Mouse (Mus musculus) MEL (cell line): Measurements from ENCODE around the gene Gmds. TPM values are rescaled to one million over a fixed set of nuclear protein-coding genes. Genes with fewer than 3 reads are reported as not detected.

Experiments
- DNase-seq: peaks from one replicate; pipeline ENCODE4 v3.0.0; 2011; ENCODE audit warnings: low read depth, low spot score
- H3K27ac ChIP-seq: 2 replicates; pipeline ENCODE4 v1.5.1; 2012; ENCODE audit warnings: low read depth, mild to moderate bottlenecking, control low read depth, low read length, moderate library complexity; ENCODE audit not compliant: control insufficient read depth
- H3K27me3 ChIP-seq, 2 experiments: fragments of 150-350 bp in 1 of 2; sonication (generic) in 1 of 2; 2 replicates each; pipeline ENCODE4 v1.6.1; 2012; ENCODE audit warnings: low read length in 2 of 2, mild to moderate bottlenecking in 2 of 2, improper control_type of control experiment in 1 of 2, moderate library complexity in 1 of 2; ENCODE audit not compliant: insufficient read depth in 2 of 2, control insufficient read depth in 1 of 2
- H3K36me3 ChIP-seq, 2 experiments: 2 replicates each; pipeline ENCODE4 v1.6.1; 2012 to 2014; ENCODE audit warnings: low read length in 2 of 2, improper control_type of control experiment in 1 of 2, inconsistent platforms in 1 of 2, mild to moderate bottlenecking in 1 of 2; ENCODE audit not compliant: insufficient read depth in 2 of 2, control insufficient read depth in 1 of 2
- H3K4me1 ChIP-seq, 2 experiments: fragments of 150-350 bp in 1 of 2; sonication (generic) in 1 of 2; 2 replicates each; pipeline ENCODE4 v1.6.1; 2012; ENCODE audit warnings: low read length in 2 of 2, improper control_type of control experiment in 1 of 2, mild to moderate bottlenecking in 1 of 2; ENCODE audit not compliant: insufficient read depth in 2 of 2, control insufficient read depth in 1 of 2
- H3K4me3 ChIP-seq, 2 experiments: fragments of 150-350 bp in 1 of 2; sonication (generic) in 1 of 2; 2 replicates each; pipeline ENCODE4 v1.5.1; 2012; ENCODE audit warnings: low read depth in 2 of 2, low read length in 2 of 2, mild to moderate bottlenecking in 2 of 2, moderate library complexity in 2 of 2, control low read depth in 1 of 2, improper control_type of control experiment in 1 of 2; ENCODE audit not compliant: control insufficient read depth in 1 of 2, insufficient read depth in 1 of 2
- H3K79me2 ChIP-seq: 2 replicates; pipeline ENCODE4 v1.6.1; 2012; ENCODE audit warnings: mild to moderate bottlenecking, low read length, moderate library complexity; ENCODE audit not compliant: control insufficient read depth, poor library complexity, insufficient read depth
- H3K9ac ChIP-seq: 2 replicates; pipeline ENCODE4 v1.6.1; 2012; ENCODE audit warnings: low read depth, mild to moderate bottlenecking, control low read depth, low read length, moderate library complexity; ENCODE audit not compliant: control insufficient read depth, poor library complexity, severe bottlenecking
- H3K9me3 ChIP-seq: fragments of 150-350 bp; sonication (generic); replicated peaks from 2 replicates; pipeline ENCODE4 v1.6.1; 2012; ENCODE audit warnings: mild to moderate bottlenecking, low read length, improper control_type of control experiment, moderate library complexity; ENCODE audit not compliant: insufficient read depth
- BHLHE40 ChIP-seq: IDR thresholded peaks from 2 replicates; pipeline ENCODE4 v1.6.1; 2012; ENCODE audit warnings: low read depth, mild to moderate bottlenecking, inconsistent platforms, low read length, improper control_type of control experiment, borderline replicate concordance
- CHD1 ChIP-seq: IDR thresholded peaks from 2 replicates; pipeline ENCODE4 v1.6.1; 2012; ENCODE audit warnings: low read depth, mild to moderate bottlenecking, inconsistent platforms, low read length, improper control_type of control experiment
- CHD2 ChIP-seq: IDR thresholded peaks from 2 replicates; pipeline ENCODE4 v1.6.1; 2011; ENCODE audit warnings: low read length, improper control_type of control experiment
- CTCF ChIP-seq, 3 experiments: IDR thresholded peaks in 2 of 3; conservative IDR thresholded peaks in 1 of 3; 2 replicates each; pipeline ENCODE4 v1.5.1; 2011 to 2012; ENCODE audit warnings: low read length in 3 of 3, low read depth in 2 of 3, mild to moderate bottlenecking in 2 of 3, improper control_type of control experiment in 1 of 3, inconsistent platforms in 1 of 3, mixed read lengths in 1 of 3, moderate library complexity in 1 of 3; ENCODE audit not compliant: control insufficient read depth in 1 of 3, insufficient read depth in 1 of 3, poor library complexity in 1 of 3, severe bottlenecking in 1 of 3
- E2F4 ChIP-seq: IDR thresholded peaks from 2 replicates; pipeline ENCODE4 v1.6.1; 2011; ENCODE audit warnings: low read depth, low read length, improper control_type of control experiment, borderline replicate concordance
- ELF1 ChIP-seq: IDR thresholded peaks from 2 replicates; pipeline ENCODE4 v1.6.1; 2014; ENCODE audit warnings: low read depth, mild to moderate bottlenecking, inconsistent platforms, low read length, improper control_type of control experiment, moderate library complexity
- GATA1 ChIP-seq: IDR thresholded peaks from 2 replicates; pipeline ENCODE4 v1.6.1; 2011; ENCODE audit warnings: low read depth, low read length, improper control_type of control experiment
- HCFC1 ChIP-seq: IDR thresholded peaks from 2 replicates; pipeline ENCODE4 v1.6.1; 2012; ENCODE audit warnings: low read depth, mild to moderate bottlenecking, inconsistent platforms, low read length, improper control_type of control experiment, moderate library complexity
- JUND ChIP-seq: IDR thresholded peaks from 2 replicates; pipeline ENCODE4 v1.6.1; 2011; ENCODE audit warnings: low read depth, mild to moderate bottlenecking, improper control_type of control experiment, low read length
- KAT2A ChIP-seq: conservative IDR thresholded peaks from 2 replicates; pipeline ENCODE4 v1.6.1; 2012; ENCODE audit warnings: low read depth, low read length, improper control_type of control experiment, inconsistent platforms
- MAFK ChIP-seq: IDR thresholded peaks from 2 replicates; pipeline ENCODE4 v1.6.1; 2011; ENCODE audit warnings: low read depth, mild to moderate bottlenecking, low read length, improper control_type of control experiment, borderline replicate concordance
- MAX ChIP-seq: IDR thresholded peaks from 2 replicates; pipeline ENCODE4 v1.6.1; 2011; ENCODE audit warnings: low read length, improper control_type of control experiment
- MXI1 ChIP-seq: IDR thresholded peaks from 2 replicates; pipeline ENCODE4 v1.6.1; 2011; ENCODE audit warnings: mild to moderate bottlenecking, low read depth, low read length, improper control_type of control experiment
- MYB ChIP-seq: IDR thresholded peaks from 2 replicates; pipeline ENCODE4 v1.6.1; 2011; ENCODE audit warnings: mild to moderate bottlenecking, low read depth, low read length, improper control_type of control experiment
- MYC ChIP-seq: IDR thresholded peaks from 2 replicates; pipeline ENCODE4 v1.6.1; 2011; ENCODE audit warnings: low read depth, mild to moderate bottlenecking, low read length, improper control_type of control experiment, moderate library complexity
- NELFE ChIP-seq: IDR thresholded peaks from 2 replicates; pipeline ENCODE4 v1.6.1; 2011; ENCODE audit warnings: low read depth, low read length, improper control_type of control experiment
- NRF1 ChIP-seq: IDR thresholded peaks from 2 replicates; pipeline ENCODE4 v1.6.1; 2014; ENCODE audit warnings: low read depth, mild to moderate bottlenecking, inconsistent platforms, low read length, improper control_type of control experiment, moderate library complexity; ENCODE audit not compliant: poor library complexity, insufficient read depth, severe bottlenecking
- POLR2A ChIP-seq, 2 experiments: IDR thresholded peaks; 2 replicates each; pipeline ENCODE4 v1.6.1; 2011 to 2012; ENCODE audit warnings: low read length in 2 of 2, mild to moderate bottlenecking in 2 of 2, control low read depth in 1 of 2, improper control_type of control experiment in 1 of 2, low read depth in 1 of 2, moderate library complexity in 1 of 2; ENCODE audit not compliant: control insufficient read depth in 1 of 2, insufficient read depth in 1 of 2, poor library complexity in 1 of 2
- POLR2AphosphoS2 ChIP-seq: IDR thresholded peaks from 2 replicates; pipeline ENCODE4 v1.6.1; 2011; ENCODE audit warnings: low read length, improper control_type of control experiment
- POLR2AphosphoS5 ChIP-seq: IDR thresholded peaks from 2 replicates; pipeline ENCODE4 v1.6.1; 2012; ENCODE audit warnings: low read depth, borderline replicate concordance, mild to moderate bottlenecking, inconsistent platforms, low read length, moderate library complexity, mixed read lengths
- RAD21 ChIP-seq: IDR thresholded peaks from 2 replicates; pipeline ENCODE4 v1.6.1; 2011; ENCODE audit warnings: mild to moderate bottlenecking, low read depth, low read length, improper control_type of control experiment
- RCOR1 ChIP-seq: IDR thresholded peaks from 2 replicates; pipeline ENCODE4 v1.6.1; 2012; ENCODE audit warnings: low read depth, mild to moderate bottlenecking, inconsistent platforms, low read length, improper control_type of control experiment
- SIN3A ChIP-seq: IDR thresholded peaks from 2 replicates; pipeline ENCODE4 v1.6.1; 2012; ENCODE audit warnings: low read length, improper control_type of control experiment, inconsistent platforms
- SMC3 ChIP-seq: IDR thresholded peaks from 2 replicates; pipeline ENCODE4 v1.6.1; 2011; ENCODE audit warnings: low read depth, low read length, improper control_type of control experiment
- TAL1 ChIP-seq: IDR thresholded peaks from 2 replicates; pipeline ENCODE4 v1.6.1; 2012; ENCODE audit warnings: mild to moderate bottlenecking, inconsistent platforms, low read length, moderate library complexity, mixed read lengths
- TCF12 ChIP-seq: IDR thresholded peaks from 2 replicates; pipeline ENCODE4 v1.6.1; 2014; ENCODE audit warnings: low read depth, mild to moderate bottlenecking, inconsistent platforms, low read length, improper control_type of control experiment, moderate library complexity
- USF1 ChIP-seq: IDR thresholded peaks from 2 replicates; pipeline ENCODE4 v1.6.1; 2014; ENCODE audit warnings: low read depth, mild to moderate bottlenecking, inconsistent platforms, low read length, improper control_type of control experiment, moderate library complexity
- USF2 ChIP-seq, 2 experiments: IDR thresholded peaks; 2 replicates each; pipeline ENCODE4 v1.6.1; 2011 to 2012; ENCODE audit warnings: improper control_type of control experiment in 2 of 2, low read length in 2 of 2, borderline replicate concordance in 1 of 2, inconsistent platforms in 1 of 2, low read depth in 1 of 2, mild to moderate bottlenecking in 1 of 2; ENCODE audit not compliant: insufficient read depth in 1 of 2
- ZKSCAN1 ChIP-seq: IDR thresholded peaks from 2 replicates; pipeline ENCODE4 v1.6.1; 2012; ENCODE audit warnings: low read depth, mild to moderate bottlenecking, inconsistent platforms, low read length, improper control_type of control experiment, moderate library complexity
- ZMIZ1 ChIP-seq: IDR thresholded peaks from 2 replicates; pipeline ENCODE4 v1.6.1; 2012; ENCODE audit warnings: low read depth, mild to moderate bottlenecking, inconsistent platforms, low read length, improper control_type of control experiment, moderate library complexity
- polyA plus RNA-seq, 2 experiments: library from polyadenylated mRNA; stranded (reverse) in 1 of 2; unstranded in 1 of 2; fragments of >175 nt in 1 of 2; fragments of >200 nt in 1 of 2; gene quantifications; 2 replicates each; pipeline versions ENCODE4 v1.2.1 to v1.2.4; 2012; ENCODE audit warnings: low replicate concordance in 2 of 2, low read depth in 1 of 2; ENCODE audit not compliant: insufficient read length in 2 of 2, insufficient read depth in 1 of 2, missing spikeins in 1 of 2
- total RNA-seq: library from RNA; depleted of rRNA; stranded (reverse); fragments of 300-350 nt; gene quantifications from 2 replicates; pipeline ENCODE4 v1.2.3, GENCODE M21; 2012

Gmds gene
- total and polyA plus RNA-seq, 3 experiments = 17.4 to 32.2 TPM; not detected in 1

- no peak for TF ChIP-seq RCOR1
- TF ChIP-seq POLR2A (IDR thresholded peaks at IDR 0.05; ENCODE audit: control insufficient read depth in 1 of 2, insufficient read depth in 1 of 2, low read depth in 1 of 2, low read length in 2 of 2, poor library complexity in 1 of 2) = no peak
- no peak for TF ChIP-seq ZKSCAN1
- no peak for TF ChIP-seq NELFE
- TF ChIP-seq GATA1 = no peak
- TF ChIP-seq CTCF (IDR thresholded peaks at IDR 0.05 in 2 of 3, conservative IDR thresholded peaks at IDR 0.05 in 1 of 3; ENCODE audit: control insufficient read depth in 1 of 3, insufficient read depth in 1 of 3, low read depth in 2 of 3, low read length in 3 of 3, poor library complexity in 1 of 3, severe bottlenecking in 1 of 3) = no peak
- no peak for TF ChIP-seq MAFK
- no peak for TF ChIP-seq KAT2A
- no peak for TF ChIP-seq SIN3A
- TF ChIP-seq BHLHE40 = no peak
- no peak for TF ChIP-seq E2F4
- no peak for TF ChIP-seq JUND
- TF ChIP-seq USF1 = no peak
- no peak for TF ChIP-seq MYB
- TF ChIP-seq POLR2AphosphoS5 = no peak
- TF ChIP-seq POLR2AphosphoS2 = no peak
- TF ChIP-seq TCF12 = no peak
- no peak for TF ChIP-seq ELF1
- Histone ChIP-seq H3K9me3 (no peaks in the 10 kb centered on the region), H3K4me1 (peaks cover 4 to 11% of the 10 kb centered on the region in 2 experiments), H3K36me3 (peaks cover 0 to 18% of the 10 kb centered on the region in 2 experiments; a peak in 2 of 4 replicates), H3K9ac (no peak overlapping the region), H3K4me3 (no peak overlapping the region), H3K27me3 (no peaks in the 10 kb centered on the region), H3K27ac (no peak overlapping the region), H3K79me2 (no peaks in the 10 kb centered on the region)
- no peak for DNase-seq
Observed at GRCm38 (mm10) chr13:32177852-32178453, 160.6 kb downstream of the Gmds start.

DNA sequence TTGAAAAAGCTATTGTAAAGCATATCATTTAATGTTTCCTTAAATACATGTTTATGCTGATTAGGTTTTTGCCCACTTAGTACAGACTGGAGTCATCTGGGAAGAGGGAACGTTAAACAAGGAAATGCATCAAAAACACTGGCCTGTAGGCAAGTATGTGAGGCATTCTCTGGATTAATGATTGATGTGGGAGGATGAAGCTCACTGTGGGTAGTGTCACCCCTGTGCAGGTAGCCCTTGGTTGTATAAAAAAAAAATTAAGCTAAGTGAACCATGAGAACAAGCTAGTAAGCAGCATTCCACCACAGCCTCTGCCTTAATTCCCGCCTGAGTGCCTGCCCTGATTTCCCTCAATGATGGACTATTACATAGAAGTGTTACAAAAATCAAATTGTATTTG is 163.5 kb downstream of the Gmds start:
- Histone ChIP-seq H3K36me3 (peaks cover 0 to 14% of the 10 kb centered on the region in 2 experiments; a peak in 2 of 4 replicates), H3K9ac (no peak overlapping the region), H3K27ac (no peak overlapping the region), H3K79me2 (no peaks in the 10 kb centered on the region)
- no peak for DNase-seq
- no peak for TF ChIP-seq CHD1
- no peak for TF ChIP-seq TAL1
- TF ChIP-seq POLR2AphosphoS5 = no peak
- no peak for TF ChIP-seq MXI1
- TF ChIP-seq POLR2A (IDR thresholded peaks at IDR 0.05; ENCODE audit: control insufficient read depth in 1 of 2, insufficient read depth in 1 of 2, low read depth in 1 of 2, low read length in 2 of 2, poor library complexity in 1 of 2) = no peak
- TF ChIP-seq JUND = no peak
- no peak for TF ChIP-seq MYB
- no peak for TF ChIP-seq USF2 (IDR thresholded peaks at IDR 0.05; ENCODE audit: borderline replicate concordance in 1 of 2, insufficient read depth in 1 of 2, low read depth in 1 of 2, low read length in 2 of 2)
- no peak for TF ChIP-seq MAX
- no peak for TF ChIP-seq NELFE
- TF ChIP-seq NRF1 = no peak
- TF ChIP-seq TCF12 = no peak
- TF ChIP-seq HCFC1 = no peak
- no peak for TF ChIP-seq CHD2
- TF ChIP-seq RAD21 = no peak
- TF ChIP-seq SMC3 = no peak
- TF ChIP-seq POLR2AphosphoS2 = no peak
- no peak for TF ChIP-seq ZMIZ1
- no peak for TF ChIP-seq MYC
- TF ChIP-seq, all 39 proteins: peak for 0
- H3K27me3 ChIP-seq = no peaks in the 10 kb centered on the region
- no peak overlapping the region for H3K4me3 ChIP-seq
- H3K9me3 ChIP-seq = no peaks in the 10 kb centered on the region
- peaks cover 4 to 9% of the 10 kb centered on the region in 2 experiments for H3K4me1 ChIP-seq
